Mouse (Mus musculus): ENCODE results near the gene Gm12184. TPM values are rescaled to one million over a fixed set of nuclear protein-coding genes. Genes with fewer than 3 reads are reported as not detected.

Gm12184 gene
- total RNA-seq, 2 experiments from 2014 or later: 1.1 to 2.6 TPM

GRCm38 (mm10) chr11:48844309-48844708, 17.9 kb upstream of the Gm12184 start:
- intact Hi-C loops (cut with DNase I): no loop called here
- no peak overlapping the region for H3K27ac ChIP-seq

DNA sequence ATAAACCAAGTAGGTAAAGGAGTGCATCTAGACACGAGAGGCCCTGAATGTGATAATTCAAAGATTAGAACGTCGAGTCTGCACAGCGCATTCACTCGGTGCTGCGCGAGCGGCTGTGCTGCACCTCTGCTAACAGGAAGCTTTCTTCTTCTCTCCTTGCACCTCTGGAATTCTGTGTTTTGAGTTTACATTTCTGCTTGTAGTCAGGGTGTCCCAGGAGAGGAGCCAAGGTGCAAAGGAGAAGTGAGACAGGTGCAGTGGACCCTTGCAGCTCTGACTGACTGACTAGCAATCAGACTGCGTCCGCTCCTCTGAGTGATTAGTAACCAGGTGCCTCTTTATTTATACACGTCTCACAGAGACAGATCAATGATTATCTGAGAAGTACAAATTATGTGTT, 16.7 kb upstream of the Gm12184 start:
- H3K4me3 ChIP-seq: no peak overlapping the region
- DNase-seq (ENCODE audit: extremely low spot score in 1 of 2, low spot score in 2 of 2): no peak
- intact Hi-C loops (cut with DNase I): no loop called here
- TF ChIP-seq CTCF (IDR thresholded peaks at IDR 0.05): no peak
- no peak overlapping the region for H3K27ac ChIP-seq

More at GRCm38 (mm10) chr11:48844309-48844708, 17.9 kb upstream of the Gm12184 start:
- H3K4me3 ChIP-seq: no peak overlapping the region
- no peak for TF ChIP-seq CTCF (IDR thresholded peaks at IDR 0.05)
- DNase-seq (ENCODE audit: extremely low spot score in 1 of 2, low spot score in 2 of 2): no peak

- DNase-seq (ENCODE audit: extremely low spot score in 1 of 2, low spot score in 2 of 2): no peak
Observed at GRCm38 (mm10) chr11:48842378-48842792, 15.9 kb upstream of the Gm12184 start.

GRCm38 (mm10) chr11:48841213-48841612, 14.8 kb upstream of the Gm12184 start:
- Histone ChIP-seq H3K4me3 (no peak overlapping the region), H3K27ac (no peak overlapping the region)
- intact Hi-C loops (cut with DNase I): no loop called here
- no peak for DNase-seq (ENCODE audit: extremely low spot score in 1 of 2, low spot score in 2 of 2)
- no peak for TF ChIP-seq CTCF (IDR thresholded peaks at IDR 0.05)

More at GRCm38 (mm10) chr11:48842378-48842792, 15.9 kb upstream of the Gm12184 start:
- Histone ChIP-seq H3K27ac (no peak overlapping the region), H3K4me3 (no peak overlapping the region)
- intact Hi-C loops (cut with DNase I): no loop called here
- no peak for TF ChIP-seq CTCF (IDR thresholded peaks at IDR 0.05)

- TF ChIP-seq CTCF (IDR thresholded peaks at IDR 0.05): no peak
- no peak overlapping the region for H3K27ac ChIP-seq
Observed at GRCm38 (mm10) chr11:48840805-48841204, 14.3 kb upstream of the Gm12184 start.

DNA sequence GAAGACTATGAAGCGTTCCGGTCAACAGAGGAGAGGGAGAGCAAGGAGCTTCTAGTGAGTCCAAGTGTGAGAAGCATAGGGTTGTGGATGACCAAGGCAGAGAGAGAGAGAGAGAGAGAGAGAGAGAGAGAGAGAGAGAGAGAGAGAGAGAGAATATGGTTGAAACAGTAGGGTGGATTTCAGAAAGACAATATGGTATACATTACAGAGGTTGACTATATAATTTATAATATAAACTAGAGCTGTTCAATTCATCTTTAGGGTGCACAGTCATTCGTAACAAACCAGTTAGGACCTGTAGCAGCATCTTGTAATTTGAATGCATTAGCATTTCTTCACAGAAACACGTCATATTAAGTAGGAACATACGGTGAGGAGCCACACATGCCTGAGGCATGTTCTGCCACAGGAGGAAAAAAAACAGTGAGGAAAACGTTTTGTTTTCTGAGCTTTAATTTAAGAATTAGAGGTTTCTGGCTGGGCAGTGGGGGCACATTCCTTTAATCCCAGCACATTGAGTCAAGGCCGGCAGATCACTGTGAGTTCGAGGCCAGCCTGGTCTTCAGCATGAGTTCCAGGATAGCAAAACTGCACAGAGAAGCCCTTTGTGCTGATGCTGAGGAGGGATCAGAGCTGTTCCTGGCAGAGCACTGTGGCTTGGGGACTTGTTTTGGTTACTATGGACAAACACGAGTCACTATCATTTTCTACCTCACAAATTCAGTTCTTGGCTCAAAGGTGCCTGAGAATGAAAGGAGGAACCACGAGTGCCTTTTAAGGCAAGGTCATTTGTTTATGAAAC, 12.6 kb upstream of the Gm12184 start:
- TF ChIP-seq CTCF (IDR thresholded peaks at IDR 0.05): no peak
- Histone ChIP-seq H3K27ac (no peak overlapping the region), H3K4me3 (no peak overlapping the region)
- DNase-seq (ENCODE audit: extremely low spot score in 1 of 2, low spot score in 2 of 2): no peak
- intact Hi-C loops (cut with DNase I): loop anchor here (10.0 kb wide), 1 partner anchor 876 kb away; the partner anchor contains the start of gene Cnot6

More at GRCm38 (mm10) chr11:48840805-48841204, 14.3 kb upstream of the Gm12184 start:
- DNase-seq (ENCODE audit: extremely low spot score in 1 of 2, low spot score in 2 of 2): no peak
- intact Hi-C loops (cut with DNase I): no loop called here
- H3K4me3 ChIP-seq: no peak overlapping the region

DNA sequence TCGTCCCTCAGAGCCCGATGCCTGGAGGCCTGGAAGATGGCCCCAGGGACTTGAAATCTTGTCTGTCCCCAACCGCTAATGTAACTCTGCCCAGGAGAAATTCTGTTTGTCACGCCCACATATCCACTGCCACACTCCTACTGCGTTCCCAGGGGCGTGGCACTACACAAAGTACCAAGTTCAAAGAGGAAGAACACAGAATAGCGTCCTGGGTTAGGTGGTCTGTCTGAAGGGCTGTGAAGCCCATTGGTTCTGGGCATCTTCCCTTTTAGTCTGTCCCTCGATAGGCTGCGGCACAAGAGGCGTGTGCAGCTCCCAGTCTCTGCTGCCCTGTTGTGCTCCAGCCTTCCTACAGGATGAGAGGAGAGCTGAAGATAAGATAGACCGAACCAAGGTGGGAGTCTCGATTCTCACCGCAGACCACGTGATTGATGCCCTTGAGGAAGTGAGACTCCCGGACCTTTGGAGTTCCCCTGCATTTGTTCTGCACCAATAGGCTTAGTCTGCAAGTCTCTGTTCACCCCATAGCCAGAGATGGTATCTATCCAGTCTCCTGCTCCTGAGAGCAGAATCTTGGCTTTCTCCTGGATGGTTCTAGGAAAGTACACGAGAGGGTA, 11.8 kb upstream of the Gm12184 start:
- peak overlapping the region; percentile 64 for H3K4me3 ChIP-seq
- intact Hi-C loops (cut with DNase I): loop anchor here (10.0 kb wide), 1 partner anchor 877 kb away; the partner anchor contains the start of gene Cnot6
- no peak for DNase-seq (ENCODE audit: extremely low spot score in 1 of 2, low spot score in 2 of 2)
- TF ChIP-seq CTCF (IDR thresholded peaks at IDR 0.05): no peak
- peak overlapping the region; percentile 74; the same call in 1 of the 2 replicates for H3K27ac ChIP-seq

- peak overlapping the region; percentile 64 for H3K4me3 ChIP-seq
- peak; percentile 44 to 62 for DNase-seq (ENCODE audit: extremely low spot score in 1 of 2, low spot score in 2 of 2)
- H3K27ac ChIP-seq: peak overlapping the region; percentile 74
- intact Hi-C loops (cut with DNase I): loop anchor here (10.0 kb wide), 1 partner anchor 877 kb away; the partner anchor contains the start of gene Cnot6
- no peak; the same call in 1 of the 2 replicates for TF ChIP-seq CTCF (IDR thresholded peaks at IDR 0.05)
Observed at GRCm38 (mm10) chr11:48837310-48838180, 11.1 kb upstream of the Gm12184 start.

- Histone ChIP-seq H3K27ac (peak overlapping the region; percentile 74; the same call in 1 of the 2 replicates), H3K4me3 (peak overlapping the region; percentile 64)
- no peak for DNase-seq (ENCODE audit: extremely low spot score in 1 of 2, low spot score in 2 of 2)
- no peak for TF ChIP-seq CTCF (IDR thresholded peaks at IDR 0.05)
- intact Hi-C loops (cut with DNase I): loop anchor here (10.0 kb wide), 1 partner anchor 878 kb away; the partner anchor contains the start of gene Cnot6
Observed at GRCm38 (mm10) chr11:48836990-48837309, 10.5 kb upstream of the Gm12184 start.

DNA sequence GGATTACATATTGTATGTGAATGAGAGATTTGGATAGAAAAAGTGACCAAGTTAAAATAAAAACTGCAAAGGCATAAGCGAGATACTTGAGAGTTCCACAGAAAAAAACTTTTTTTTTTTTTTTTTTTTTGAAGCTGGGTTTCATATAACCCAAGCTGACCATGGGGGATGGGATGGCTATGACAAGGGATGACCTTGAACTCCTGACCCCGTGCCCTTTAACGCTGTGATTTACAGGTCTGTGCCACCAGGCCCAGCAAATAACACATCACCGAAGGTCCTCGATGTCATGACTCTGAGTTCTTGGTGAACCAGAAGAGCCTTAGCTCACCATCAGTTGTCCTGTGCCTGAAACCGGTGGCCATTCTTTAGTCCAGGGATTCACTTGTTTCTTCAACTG, 9.5 kb upstream of the Gm12184 start:
- no peak overlapping the region for H3K27ac ChIP-seq
- intact Hi-C loops (cut with DNase I): loop anchor here (10.0 kb wide), 1 partner anchor 879 kb away; the partner anchor contains the start of gene Cnot6
- TF ChIP-seq CTCF (IDR thresholded peaks at IDR 0.05): no peak
- no peak overlapping the region for H3K4me3 ChIP-seq
- no peak for DNase-seq (ENCODE audit: extremely low spot score in 1 of 2, low spot score in 2 of 2)

Data from left cerebral cortex, adult 2 months (tissue).